Mouse (Mus musculus): ENCODE measurements around the gene Tmprss7. TPM values are rescaled to one million over a fixed set of nuclear protein-coding genes. Genes with fewer than 3 reads are reported as not detected.

Tmprss7 gene
- polyA plus RNA-seq, 1 experiment from 2014 or later = not detected

DNA sequence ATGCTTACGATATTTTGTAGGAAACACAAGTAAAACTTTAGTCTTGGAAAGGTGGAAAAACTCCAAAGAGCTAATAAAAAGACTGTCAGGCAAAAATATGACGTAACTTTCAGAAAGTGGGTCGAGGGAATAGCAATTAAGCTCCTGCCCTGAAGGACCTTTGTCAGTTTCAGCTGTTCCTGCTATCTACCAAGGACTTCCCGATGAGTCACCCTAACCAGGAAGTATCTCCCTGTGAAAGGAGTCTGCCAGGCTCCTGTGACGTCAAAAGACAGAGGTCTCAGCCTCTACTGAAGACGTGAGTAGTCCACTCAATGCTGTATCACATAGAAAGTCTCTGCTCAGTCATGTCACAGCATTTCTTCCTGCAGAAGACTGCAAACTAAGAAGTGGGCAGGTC is 49.1 kb downstream of the Tmprss7 start:
- no peak overlapping the region for H3K4me2 ChIP-seq (ENCODE audit: low read depth, low read length)
- no peaks in the 10 kb centered on the region for H3K36me3 ChIP-seq (ENCODE audit: control insufficient read depth, insufficient read depth)
- H3K4me1 ChIP-seq (ENCODE audit: control insufficient read depth, insufficient read depth, low read length) = no peaks in the 10 kb centered on the region
- H3K27ac ChIP-seq (ENCODE audit: low read length) = no peak overlapping the region
- H3K4me3 ChIP-seq (ENCODE audit: low read length) = no peak overlapping the region
- no peaks in the 10 kb centered on the region for H3K9me3 ChIP-seq (replicated peaks; ENCODE audit: control insufficient read depth, low read length)
- 45% methylated on average over 6 of the region's 6 CpGs for WGBS
- H3K27me3 ChIP-seq (ENCODE audit: control insufficient read depth, insufficient read depth, low read length) = no peaks in the 10 kb centered on the region
- ATAC-seq (replicated peaks; ENCODE audit: extremely low read depth, insufficient read depth, low FRiP score) = no peak
- H3K9ac ChIP-seq (ENCODE audit: low read length) = no peak overlapping the region

GRCm38 (mm10) chr16:45643944-45644343 is 49.5 kb downstream of the Tmprss7 start:
- Histone ChIP-seq H3K4me1 (ENCODE audit: control insufficient read depth, insufficient read depth, low read length) (no peaks in the 10 kb centered on the region), H3K9ac (ENCODE audit: low read length) (no peak overlapping the region)
- ATAC-seq (replicated peaks; ENCODE audit: extremely low read depth, insufficient read depth, low FRiP score) = no peak

GRCm38 (mm10) chr16:45641301-45641700 is 52.2 kb downstream of the Tmprss7 start:
- H3K27ac ChIP-seq (ENCODE audit: low read length) = no peak overlapping the region
- no peaks in the 10 kb centered on the region for H3K4me1 ChIP-seq (ENCODE audit: control insufficient read depth, insufficient read depth, low read length)
- no peaks in the 10 kb centered on the region for H3K9me3 ChIP-seq (replicated peaks; ENCODE audit: control insufficient read depth, low read length)
- 53% methylated on average over 3 of the region's 3 CpGs for WGBS
- H3K9ac ChIP-seq (ENCODE audit: low read length) = no peak overlapping the region
- H3K36me3 ChIP-seq (ENCODE audit: control insufficient read depth, insufficient read depth) = no peaks in the 10 kb centered on the region
- no peaks in the 10 kb centered on the region for H3K27me3 ChIP-seq (ENCODE audit: control insufficient read depth, insufficient read depth, low read length)
- ATAC-seq (replicated peaks; ENCODE audit: extremely low read depth, insufficient read depth, low FRiP score) = no peak
- H3K4me2 ChIP-seq (ENCODE audit: low read depth, low read length) = no peak overlapping the region
- no peak overlapping the region for H3K4me3 ChIP-seq (ENCODE audit: low read length)

More at GRCm38 (mm10) chr16:45643944-45644343, 49.5 kb downstream of the Tmprss7 start:
- WGBS = 78% methylated on average over 3 of the region's 3 CpGs
- no peaks in the 10 kb centered on the region for H3K36me3 ChIP-seq (ENCODE audit: control insufficient read depth, insufficient read depth)
- no peak overlapping the region for H3K4me3 ChIP-seq (ENCODE audit: low read length)
- H3K9me3 ChIP-seq (replicated peaks; ENCODE audit: control insufficient read depth, low read length) = no peaks in the 10 kb centered on the region
- H3K27me3 ChIP-seq (ENCODE audit: control insufficient read depth, insufficient read depth, low read length) = no peaks in the 10 kb centered on the region
- H3K4me2 ChIP-seq (ENCODE audit: low read depth, low read length) = no peak overlapping the region
- no peak overlapping the region for H3K27ac ChIP-seq (ENCODE audit: low read length)

GRCm38 (mm10) chr16:45640070-45640762 is 53.2 kb downstream of the Tmprss7 start:
- Histone ChIP-seq H3K4me2 (ENCODE audit: low read depth, low read length) (no peak overlapping the region), H3K27me3 (ENCODE audit: control insufficient read depth, insufficient read depth, low read length) (no peaks in the 10 kb centered on the region), H3K9ac (ENCODE audit: low read length) (no peak overlapping the region), H3K4me1 (ENCODE audit: control insufficient read depth, insufficient read depth, low read length) (no peaks in the 10 kb centered on the region), H3K36me3 (ENCODE audit: control insufficient read depth, insufficient read depth) (no peaks in the 10 kb centered on the region), H3K27ac (ENCODE audit: low read length) (no peak overlapping the region), H3K4me3 (ENCODE audit: low read length) (no peak overlapping the region), H3K9me3 (replicated peaks; ENCODE audit: control insufficient read depth, low read length) (no peaks in the 10 kb centered on the region)
- 64% methylated on average over 10 of the region's 10 CpGs for WGBS
- no peak for ATAC-seq (replicated peaks; ENCODE audit: extremely low read depth, insufficient read depth, low FRiP score)

DNA sequence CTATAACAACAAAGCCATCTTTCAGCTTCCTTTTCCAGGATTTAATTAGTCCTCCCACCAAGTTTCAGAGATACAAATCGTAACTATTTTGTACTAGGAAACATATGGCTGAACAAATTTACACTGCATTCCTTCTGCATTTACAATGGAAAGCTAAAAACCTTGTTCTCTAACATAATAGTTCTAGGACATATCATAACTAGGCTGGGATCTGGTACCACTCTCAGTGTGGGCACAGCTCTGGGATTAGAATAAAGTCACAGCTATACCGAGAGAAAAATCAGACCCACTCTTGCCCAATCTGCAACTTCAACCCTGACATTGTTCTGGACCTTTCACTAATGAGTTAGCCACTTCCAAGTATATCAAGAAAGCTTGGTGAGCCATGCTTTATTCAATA is 57.6 kb downstream of the Tmprss7 start:
- Histone ChIP-seq H3K4me1 (ENCODE audit: control insufficient read depth, insufficient read depth, low read length) (no peaks in the 10 kb centered on the region), H3K4me3 (ENCODE audit: low read length) (no peak overlapping the region), H3K9ac (ENCODE audit: low read length) (no peak overlapping the region), H3K9me3 (replicated peaks; ENCODE audit: control insufficient read depth, low read length) (no peaks in the 10 kb centered on the region), H3K36me3 (ENCODE audit: control insufficient read depth, insufficient read depth) (no peaks in the 10 kb centered on the region), H3K4me2 (ENCODE audit: low read depth, low read length) (no peak overlapping the region), H3K27ac (ENCODE audit: low read length) (no peak overlapping the region), H3K27me3 (ENCODE audit: control insufficient read depth, insufficient read depth, low read length) (no peaks in the 10 kb centered on the region)
- 61% methylated on average over 2 of the region's 2 CpGs for WGBS
- ATAC-seq (replicated peaks; ENCODE audit: extremely low read depth, insufficient read depth, low FRiP score) = no peak

DNA sequence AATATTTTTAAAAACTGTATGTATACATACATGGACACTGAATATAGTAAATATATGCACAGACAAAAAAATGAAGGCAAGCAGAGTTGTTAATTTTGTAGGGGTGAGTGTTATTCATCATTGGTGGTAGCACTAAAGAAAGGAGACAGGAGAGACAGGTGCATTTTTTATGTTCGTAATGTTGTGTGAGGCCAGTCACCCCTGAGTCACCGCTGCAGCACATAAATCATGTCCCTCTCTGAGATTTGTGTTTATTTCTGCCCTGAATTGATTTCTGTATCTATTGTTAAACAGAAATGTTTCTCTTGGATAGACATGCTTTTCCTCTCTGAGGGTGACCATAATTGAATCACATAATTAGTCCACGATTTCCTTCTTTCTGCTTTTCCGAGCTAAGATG is 61.0 kb downstream of the Tmprss7 start:
- no peaks in the 10 kb centered on the region for H3K36me3 ChIP-seq (ENCODE audit: control insufficient read depth, insufficient read depth)
- H3K4me2 ChIP-seq (ENCODE audit: low read depth, low read length) = no peak overlapping the region
- no peaks in the 10 kb centered on the region for H3K27me3 ChIP-seq (ENCODE audit: control insufficient read depth, insufficient read depth, low read length)
- no peaks in the 10 kb centered on the region for H3K4me1 ChIP-seq (ENCODE audit: control insufficient read depth, insufficient read depth, low read length)
- ATAC-seq (replicated peaks; ENCODE audit: extremely low read depth, insufficient read depth, low FRiP score) = no peak
- 76% methylated on average over 4 of the region's 4 CpGs for WGBS
- no peak overlapping the region for H3K4me3 ChIP-seq (ENCODE audit: low read length)
- H3K9ac ChIP-seq (ENCODE audit: low read length) = no peak overlapping the region
- no peak overlapping the region for H3K27ac ChIP-seq (ENCODE audit: low read length)
- no peaks in the 10 kb centered on the region for H3K9me3 ChIP-seq (replicated peaks; ENCODE audit: control insufficient read depth, low read length)

- Histone ChIP-seq H3K27ac (ENCODE audit: low read length) (no peak overlapping the region), H3K9ac (ENCODE audit: low read length) (no peak overlapping the region), H3K4me2 (ENCODE audit: low read depth, low read length) (no peak overlapping the region), H3K36me3 (ENCODE audit: control insufficient read depth, insufficient read depth) (no peaks in the 10 kb centered on the region), H3K4me3 (ENCODE audit: low read length) (no peak overlapping the region), H3K4me1 (ENCODE audit: control insufficient read depth, insufficient read depth, low read length) (no peaks in the 10 kb centered on the region), H3K27me3 (ENCODE audit: control insufficient read depth, insufficient read depth, low read length) (no peaks in the 10 kb centered on the region), H3K9me3 (replicated peaks; ENCODE audit: control insufficient read depth, low read length) (no peaks in the 10 kb centered on the region)
- 52% methylated on average over 5 of the region's 5 CpGs for WGBS
- ATAC-seq (replicated peaks; ENCODE audit: extremely low read depth, insufficient read depth, low FRiP score) = no peak
Observed at GRCm38 (mm10) chr16:45630347-45630960, 63.0 kb downstream of the Tmprss7 start.

GRCm38 (mm10) chr16:45629497-45630105 is 63.9 kb downstream of the Tmprss7 start:
- Histone ChIP-seq H3K9ac (ENCODE audit: low read length) (no peak overlapping the region), H3K4me3 (ENCODE audit: low read length) (no peak overlapping the region), H3K27ac (ENCODE audit: low read length) (no peak overlapping the region), H3K9me3 (replicated peaks; ENCODE audit: control insufficient read depth, low read length) (no peaks in the 10 kb centered on the region), H3K4me1 (ENCODE audit: control insufficient read depth, insufficient read depth, low read length) (no peaks in the 10 kb centered on the region), H3K36me3 (ENCODE audit: control insufficient read depth, insufficient read depth) (no peaks in the 10 kb centered on the region), H3K4me2 (ENCODE audit: low read depth, low read length) (no peak overlapping the region), H3K27me3 (ENCODE audit: control insufficient read depth, insufficient read depth, low read length) (no peaks in the 10 kb centered on the region)
- WGBS = 59% methylated on average over 8 of the region's 8 CpGs
- ATAC-seq (replicated peaks; ENCODE audit: extremely low read depth, insufficient read depth, low FRiP score) = no peak

GRCm38 (mm10) chr16:45625342-45625741 is 68.1 kb downstream of the Tmprss7 start:
- H3K36me3 ChIP-seq (ENCODE audit: control insufficient read depth, insufficient read depth) = no peaks in the 10 kb centered on the region
- ATAC-seq (replicated peaks; ENCODE audit: extremely low read depth, insufficient read depth, low FRiP score) = no peak
- H3K4me2 ChIP-seq (ENCODE audit: low read depth, low read length) = no peak overlapping the region
- H3K9me3 ChIP-seq (replicated peaks; ENCODE audit: control insufficient read depth, low read length) = no peaks in the 10 kb centered on the region
- H3K4me1 ChIP-seq (ENCODE audit: control insufficient read depth, insufficient read depth, low read length) = no peaks in the 10 kb centered on the region
- H3K27ac ChIP-seq (ENCODE audit: low read length) = no peak overlapping the region
- no peak overlapping the region for H3K9ac ChIP-seq (ENCODE audit: low read length)
- WGBS = 69% methylated on average over 2 of the region's 2 CpGs
- H3K27me3 ChIP-seq (ENCODE audit: control insufficient read depth, insufficient read depth, low read length) = no peaks in the 10 kb centered on the region
- H3K4me3 ChIP-seq (ENCODE audit: low read length) = no peak overlapping the region
